Mouse (Mus musculus): ENCODE data around the gene Snx25.
A peak's percentile ranks its signal among the peaks of the same experiment; 100 is the strongest.

The Snx25 gene

DNA sequence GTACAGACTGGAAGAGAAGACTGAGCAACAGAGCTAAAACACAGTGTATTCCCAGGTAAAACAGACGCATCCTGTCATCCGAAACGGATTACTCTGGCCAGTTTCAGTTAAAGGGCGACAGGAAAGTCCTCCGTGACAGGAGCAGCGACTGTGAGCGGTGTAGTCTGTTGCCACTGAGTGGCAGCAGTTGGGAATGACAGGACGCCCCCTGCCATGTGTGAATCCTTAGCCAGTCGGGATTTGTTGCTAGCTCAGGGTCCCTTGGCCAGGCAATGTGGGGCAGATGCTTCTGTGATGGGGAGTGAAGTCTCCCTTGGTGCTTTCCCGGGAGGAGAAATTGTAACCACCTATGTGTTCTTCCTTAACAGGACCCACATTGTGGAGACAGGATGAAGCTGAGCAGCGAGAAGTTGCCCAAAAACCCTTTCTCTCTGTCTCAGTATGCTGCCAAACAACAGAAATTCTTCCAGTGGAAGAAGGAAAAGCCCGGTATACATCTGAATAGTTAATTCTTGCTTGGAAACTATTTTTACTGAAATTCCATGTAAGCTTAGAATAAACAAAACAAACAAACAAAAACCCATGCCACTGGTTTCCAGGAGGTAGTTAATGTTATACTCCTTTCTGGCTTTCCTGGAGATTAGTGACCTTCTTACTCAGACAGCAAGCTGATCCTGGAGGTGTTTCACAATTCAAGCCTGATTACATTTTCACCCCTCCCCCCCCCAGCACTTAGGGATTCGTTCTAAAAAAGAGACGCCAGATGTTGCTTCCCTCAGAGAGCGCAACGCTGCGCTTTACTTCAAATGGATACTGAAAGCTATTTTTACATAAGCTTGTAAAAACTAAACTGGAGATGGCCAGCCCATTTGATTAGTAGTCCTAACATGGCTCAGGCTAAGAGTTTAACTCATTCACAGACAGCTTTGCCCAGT, 140.9 kb downstream of the Snx25 start:
- DNase-seq (ENCODE audit: low read depth), result peak; percentile 62

DNA sequence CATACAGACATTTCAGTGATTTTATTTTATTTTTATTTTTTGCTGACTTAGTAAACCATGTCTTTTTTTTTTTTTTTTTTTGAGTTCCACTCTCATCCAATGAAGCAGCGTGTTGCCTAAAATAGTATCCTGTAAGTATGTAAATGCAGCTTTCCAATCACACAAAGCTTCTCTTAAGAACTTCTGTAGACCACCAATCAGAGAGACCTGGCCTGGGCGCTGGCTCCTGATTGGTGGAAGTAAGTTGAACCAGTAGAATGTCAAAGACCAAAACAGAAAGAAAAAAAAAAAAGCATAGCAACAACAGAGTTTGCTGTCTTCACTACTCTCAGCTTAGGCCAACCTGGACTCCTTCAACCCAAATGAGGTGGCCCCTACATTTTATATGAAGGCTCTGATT, 141.7 kb downstream of the Snx25 start:
- DNase-seq (ENCODE audit: low read depth), result no peak

GRCm38 (mm10) chr8:46007050-46007672, 144.8 kb downstream of the Snx25 start:
- peak; percentile 26 for DNase-seq (ENCODE audit: low read depth)

GRCm38 (mm10) chr8:46005596-46005995, 146.4 kb downstream of the Snx25 start, which contains the start of gene Ankrd37:
Gene Ankrd37, minus strand, starts transcription at chr8:46005707.
- peak; percentile 69 for DNase-seq (ENCODE audit: low read depth)

DNA sequence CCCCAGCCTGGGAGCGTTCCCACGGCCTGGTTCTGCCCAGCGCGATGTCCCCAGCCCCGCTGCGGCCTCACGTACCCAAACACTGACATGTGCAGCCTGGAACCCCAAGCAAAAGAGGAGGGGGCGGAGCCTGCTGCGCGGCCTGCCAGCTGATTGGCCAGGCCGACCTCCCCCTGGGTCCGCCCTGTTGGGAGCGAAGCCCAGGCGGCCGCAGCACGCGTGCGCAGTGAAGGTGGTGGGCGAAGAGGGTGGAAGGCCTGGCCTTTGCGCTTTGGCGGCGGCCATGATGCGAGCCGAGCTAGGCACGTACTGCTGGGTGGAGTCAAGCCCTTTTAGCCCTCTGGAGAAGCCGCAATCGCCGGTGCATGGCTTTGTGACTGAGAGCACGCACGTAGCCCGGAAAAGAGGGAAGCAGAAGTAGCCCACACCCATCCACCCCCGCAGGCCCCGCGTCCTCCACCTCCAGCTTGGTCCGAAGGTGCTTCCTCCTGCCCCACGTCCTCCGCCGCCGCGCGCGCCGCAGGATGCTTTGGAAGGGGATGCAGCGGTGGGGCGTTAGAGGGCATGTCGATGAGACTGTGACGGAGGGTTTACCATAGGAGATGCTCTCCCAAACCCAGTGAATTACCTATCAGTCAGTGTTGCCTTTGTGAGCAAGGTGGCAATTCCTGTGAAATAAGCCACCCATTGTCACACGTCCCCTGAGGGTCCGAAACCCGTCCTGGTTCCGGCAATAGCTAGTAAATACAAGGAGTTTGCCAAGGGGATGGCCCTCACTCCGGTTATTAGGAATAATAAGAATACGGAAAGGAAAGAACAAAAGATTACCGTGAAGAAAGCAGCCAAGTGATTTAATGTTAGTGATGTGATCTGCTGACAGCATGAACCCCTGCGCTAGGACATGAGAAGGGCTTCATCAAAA, 151.9 kb downstream of the Snx25 start:
- DNase-seq (ENCODE audit: low read depth), result peak; percentile 99

- DNase-seq (ENCODE audit: low read depth), result no peak
Observed at GRCm38 (mm10) chr8:45999138-45999783, 152.7 kb downstream of the Snx25 start, which contains the start of gene Lrp2bp. Gene Lrp2bp, plus strand, starts transcription at chr8:45999303.

DNA sequence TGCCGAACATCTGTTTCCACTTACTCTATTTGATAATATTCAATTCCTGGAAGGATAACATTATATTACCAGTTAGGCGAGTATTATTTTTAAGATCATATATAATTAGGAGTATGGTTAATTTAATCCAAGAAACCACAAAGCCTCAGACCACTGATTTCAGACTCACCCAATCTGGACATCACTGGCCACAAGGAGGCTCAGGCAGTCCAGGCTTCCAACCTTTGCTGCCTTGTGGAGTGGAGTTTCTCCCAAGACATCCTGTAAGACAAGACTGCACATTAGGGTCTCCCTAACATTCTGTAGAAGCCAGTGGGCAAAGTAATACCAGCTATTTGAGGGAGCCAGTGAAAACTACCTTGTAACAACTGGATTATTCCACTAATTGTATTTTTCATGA, 153.7 kb downstream of the Snx25 start:
- peak; percentile 61 for DNase-seq (ENCODE audit: low read depth)

DNA sequence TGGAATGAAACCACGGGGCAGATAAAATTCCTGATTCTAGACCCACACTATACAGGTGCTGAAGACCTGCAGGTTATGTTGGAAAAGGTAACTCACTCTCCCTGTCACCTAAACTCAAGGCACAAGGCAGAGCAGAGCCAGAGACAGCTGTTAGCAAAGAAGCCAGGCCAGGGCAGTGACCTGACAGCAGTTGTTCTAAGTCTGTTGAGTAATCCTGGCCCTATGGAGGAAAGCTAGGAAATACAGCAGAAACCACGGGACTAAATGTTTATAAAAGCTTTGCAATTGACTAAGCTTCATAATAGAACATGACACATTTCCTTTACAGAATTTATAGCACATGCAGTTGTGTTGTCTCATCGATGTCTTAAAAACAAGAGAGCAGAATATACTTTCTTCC, 156.4 kb downstream of the Snx25 start:
- DNase-seq (ENCODE audit: low read depth), result peak; percentile 61

- DNase-seq (ENCODE audit: low read depth), result peak; percentile 34
Observed at GRCm38 (mm10) chr8:45994111-45994510, 157.8 kb downstream of the Snx25 start.

- DNase-seq (ENCODE audit: low read depth), result no peak
Observed at GRCm38 (mm10) chr8:45990631-45991310, 161.2 kb downstream of the Snx25 start.

DNA sequence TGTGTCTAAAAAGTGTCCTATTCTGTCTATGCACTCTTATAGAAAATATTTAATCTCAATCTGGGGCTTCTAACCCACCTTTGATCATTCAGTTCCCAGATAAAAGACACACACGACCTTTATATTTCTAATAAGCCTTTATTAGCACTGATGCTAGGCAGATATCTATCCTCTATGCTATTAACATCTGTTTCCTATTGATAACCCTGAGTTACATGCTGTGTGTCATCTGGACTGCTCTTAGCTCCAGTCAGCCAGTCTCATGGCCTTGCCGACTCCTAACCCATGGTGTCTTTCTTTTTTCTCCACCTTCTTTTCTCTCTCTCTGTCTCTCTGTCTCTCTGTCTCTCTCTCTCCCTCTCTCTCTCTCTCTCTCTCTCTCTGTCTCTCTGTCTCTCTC, 163.8 kb downstream of the Snx25 start:
- no peak for DNase-seq (ENCODE audit: low read depth)

DNA sequence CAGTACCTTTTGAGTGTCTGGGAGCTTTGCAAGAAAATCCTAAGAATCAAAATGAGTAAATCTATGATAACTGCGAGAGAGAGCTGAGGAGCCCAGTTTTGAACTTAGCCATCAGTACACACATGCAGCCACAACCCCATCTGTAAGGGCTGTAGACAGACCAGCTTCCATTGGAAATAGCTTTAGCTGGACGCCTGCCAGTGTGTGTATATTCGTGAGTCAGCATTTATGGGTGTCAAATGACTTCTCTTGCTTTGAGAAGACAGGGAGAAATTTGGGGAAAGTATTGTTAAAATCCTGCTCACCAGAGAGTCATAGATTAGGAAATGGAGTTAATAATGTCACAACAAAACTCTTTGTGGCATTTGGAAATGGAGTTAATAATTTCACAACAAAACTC, 165.3 kb downstream of the Snx25 start:
- peak; percentile 92 for DNase-seq (ENCODE audit: low read depth)

Data from NIH3T3 (cell line).